Mouse (Mus musculus): ENCODE results near the gene Acvr2b. TPM values are rescaled to one million over a fixed set of nuclear protein-coding genes. Genes with fewer than 3 reads are reported as not detected.

The Acvr2b gene
- total RNA-seq, 2 experiments from 2014 or later, result 14.5 to 20.6 TPM

DNA sequence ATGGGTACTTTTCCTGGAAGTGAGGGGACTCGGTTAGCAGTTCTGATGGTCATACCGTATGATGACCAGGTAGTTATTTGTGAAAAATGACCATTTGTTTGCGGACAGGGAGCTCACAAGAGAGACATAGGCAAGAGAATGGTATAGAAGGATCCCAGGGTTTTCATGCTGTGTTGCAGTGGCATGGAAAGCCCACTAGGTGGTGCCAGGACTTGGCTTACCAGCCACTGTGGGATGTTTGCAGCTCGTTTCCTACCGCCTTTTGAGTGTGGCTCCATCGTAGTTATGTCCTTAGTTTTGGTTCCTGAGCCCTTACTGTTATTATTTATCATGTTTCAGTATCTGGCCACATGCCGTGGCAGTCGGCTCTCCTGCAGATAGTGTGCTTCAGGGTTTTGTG lies 58.5 kb downstream of the Acvr2b start:
- intact Hi-C loops (cut with DNase I), result loop anchor here (10.0 kb wide), 2 partner anchors 294 to 434 kb away; partner anchors contain the start of gene Wdr48
- Histone ChIP-seq H3K27ac (no peak overlapping the region), H3K4me3 (no peak overlapping the region)
- peak; percentile 64 for DNase-seq
- no peak; the same call in 1 of the 2 replicates for TF ChIP-seq CTCF (IDR thresholded peaks at IDR 0.05)

DNA sequence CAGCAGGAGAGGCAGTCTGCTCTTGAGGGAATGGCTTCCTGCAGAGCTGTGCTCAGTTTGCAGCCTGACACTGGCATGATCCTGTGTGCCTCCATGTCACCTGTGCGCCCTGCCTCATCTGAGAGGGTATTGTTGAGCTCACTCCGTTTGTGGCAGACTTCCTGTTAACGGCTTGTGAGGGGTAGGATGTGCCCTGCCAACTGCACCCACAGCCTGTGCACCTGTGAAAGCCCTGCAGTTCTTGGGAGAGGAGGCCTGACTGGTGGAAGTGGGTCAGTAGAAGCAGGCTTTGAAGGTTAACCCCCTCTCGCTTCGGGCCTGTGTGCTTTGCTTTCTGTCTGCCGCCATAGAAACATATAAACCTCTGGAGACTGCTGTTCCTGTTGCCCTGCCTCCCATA lies 63.1 kb downstream of the Acvr2b start:
- H3K27ac ChIP-seq, result no peak overlapping the region
- intact Hi-C loops (cut with DNase I), result loop anchor here (1.0 to 10.0 kb wide), 3 partner anchors 115 to 430 kb away; partner anchors contain the start of gene Wdr48
- no peak for DNase-seq
- TF ChIP-seq CTCF (IDR thresholded peaks at IDR 0.05), result no peak
- H3K4me3 ChIP-seq, result no peak overlapping the region

DNA sequence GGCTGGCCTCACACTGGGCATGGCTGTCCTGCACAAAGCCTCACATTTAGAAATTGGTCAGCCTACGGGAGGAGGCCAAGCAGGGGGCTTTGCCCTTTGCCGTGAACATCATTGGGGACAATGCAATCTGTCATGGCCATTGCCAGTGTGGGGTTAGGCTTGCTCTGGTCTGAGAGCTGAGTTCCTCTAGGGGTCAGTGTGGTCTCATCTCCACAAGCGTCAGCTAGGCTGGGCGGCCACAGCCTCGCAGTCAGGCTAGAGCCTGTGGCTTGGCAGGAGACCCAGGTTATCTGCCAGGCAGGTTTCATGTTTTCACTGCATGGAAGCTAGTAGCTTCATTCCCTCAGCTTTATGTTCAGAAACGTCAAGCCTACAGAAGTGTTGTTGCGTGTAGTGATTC lies 63.7 kb downstream of the Acvr2b start:
- H3K27ac ChIP-seq, result no peak overlapping the region
- peak; percentile 88 for DNase-seq
- H3K4me3 ChIP-seq, result no peak overlapping the region
- peak; percentile 75 for TF ChIP-seq CTCF (IDR thresholded peaks at IDR 0.05)
- intact Hi-C loops (cut with DNase I), result loop anchor here (1.0 to 10.0 kb wide), 3 partner anchors 115 to 429 kb away; partner anchors contain the start of gene Wdr48

DNA sequence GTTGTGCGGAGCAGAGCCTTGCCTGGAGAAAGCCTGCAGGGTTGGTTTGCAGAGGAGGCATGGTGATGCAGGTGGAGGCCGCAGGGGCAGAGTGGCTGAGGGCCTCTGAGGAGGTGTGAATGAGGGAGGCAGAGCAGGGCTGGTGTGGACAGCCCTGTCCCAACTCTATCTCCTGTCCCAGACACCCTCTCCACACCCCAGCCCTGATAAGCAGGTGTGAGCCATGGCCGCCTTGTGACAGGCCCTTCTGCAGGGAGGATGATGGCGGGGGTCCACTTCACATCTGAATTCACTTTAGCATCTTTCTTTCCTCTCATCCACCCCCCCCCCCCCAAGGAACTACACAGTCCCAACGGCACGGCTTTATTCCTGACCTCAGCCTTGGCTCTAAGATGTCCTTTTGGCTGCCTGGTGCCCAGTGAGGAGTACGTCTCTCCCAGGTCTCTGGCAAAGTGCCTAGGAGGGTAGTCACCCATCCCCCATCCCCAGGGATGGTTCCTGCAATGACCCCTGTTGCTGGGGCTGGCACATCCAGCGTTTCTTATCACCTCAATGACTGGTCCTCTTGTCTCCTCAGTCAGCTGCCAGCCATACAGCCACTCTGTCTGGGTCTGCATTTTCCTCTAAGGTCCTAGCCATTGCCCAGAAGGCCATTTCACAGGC lies 67.9 kb downstream of the Acvr2b start:
- H3K4me3 ChIP-seq, result no peak overlapping the region
- intact Hi-C loops (cut with DNase I), result loop anchor here (10.0 kb wide), 2 partner anchors 285 to 425 kb away; partner anchors contain the start of gene Wdr48
- no peak for DNase-seq
- TF ChIP-seq CTCF (IDR thresholded peaks at IDR 0.05), result no peak
- no peak overlapping the region for H3K27ac ChIP-seq

DNA sequence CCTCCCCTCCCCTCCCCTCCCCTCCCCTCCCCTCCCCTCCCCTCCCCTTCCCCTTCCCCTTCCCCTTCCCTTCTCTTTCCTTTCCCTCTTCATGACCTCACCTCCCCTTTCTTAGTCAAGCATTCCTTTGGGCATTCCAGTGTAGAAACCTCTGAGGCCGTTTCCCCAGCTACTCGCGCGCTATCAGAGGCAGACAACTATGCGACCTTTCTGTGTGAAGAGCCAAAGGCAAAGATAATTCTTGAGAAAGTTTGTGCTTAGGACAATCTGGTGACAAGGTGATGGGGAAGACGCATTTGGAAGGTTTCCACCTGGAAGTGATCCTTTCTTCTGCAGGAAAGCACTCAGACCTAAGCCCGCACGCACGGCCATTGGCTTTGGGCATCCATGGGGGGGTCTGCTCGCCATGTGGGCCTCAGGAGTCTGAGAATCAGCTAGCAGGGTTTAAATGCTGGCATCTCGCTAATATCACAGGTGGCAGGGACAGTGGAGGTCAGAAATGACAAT lies 70.5 kb downstream of the Acvr2b start:
- DNase-seq, result no peak
- intact Hi-C loops (cut with DNase I), result no loop called here
- Histone ChIP-seq H3K27ac (no peak overlapping the region), H3K4me3 (no peak overlapping the region)
- no peak for TF ChIP-seq CTCF (IDR thresholded peaks at IDR 0.05)

DNA sequence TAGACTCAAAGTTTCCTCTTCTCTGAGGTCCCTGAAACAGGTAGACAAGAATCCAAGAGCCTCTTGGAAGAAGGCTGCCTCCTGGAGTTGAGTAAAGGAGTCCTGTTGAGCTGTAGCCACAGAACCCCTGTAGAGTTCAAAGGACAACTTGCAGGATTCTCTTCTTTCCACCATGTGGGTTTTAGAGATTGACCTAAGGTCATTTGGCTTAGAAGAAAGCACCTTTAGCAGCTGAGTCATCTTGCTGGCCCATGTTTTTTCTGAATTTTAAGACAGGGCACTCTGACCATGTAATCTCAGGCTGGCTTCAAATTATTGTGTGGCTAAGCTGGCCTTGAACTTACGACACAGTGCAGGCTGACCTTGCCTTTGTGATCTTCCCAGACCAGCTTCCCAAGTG lies 71.1 kb downstream of the Acvr2b start:
- no peak for DNase-seq
- Histone ChIP-seq H3K4me3 (no peak overlapping the region), H3K27ac (no peak overlapping the region)
- intact Hi-C loops (cut with DNase I), result no loop called here
- no peak for TF ChIP-seq CTCF (IDR thresholded peaks at IDR 0.05)

DNA sequence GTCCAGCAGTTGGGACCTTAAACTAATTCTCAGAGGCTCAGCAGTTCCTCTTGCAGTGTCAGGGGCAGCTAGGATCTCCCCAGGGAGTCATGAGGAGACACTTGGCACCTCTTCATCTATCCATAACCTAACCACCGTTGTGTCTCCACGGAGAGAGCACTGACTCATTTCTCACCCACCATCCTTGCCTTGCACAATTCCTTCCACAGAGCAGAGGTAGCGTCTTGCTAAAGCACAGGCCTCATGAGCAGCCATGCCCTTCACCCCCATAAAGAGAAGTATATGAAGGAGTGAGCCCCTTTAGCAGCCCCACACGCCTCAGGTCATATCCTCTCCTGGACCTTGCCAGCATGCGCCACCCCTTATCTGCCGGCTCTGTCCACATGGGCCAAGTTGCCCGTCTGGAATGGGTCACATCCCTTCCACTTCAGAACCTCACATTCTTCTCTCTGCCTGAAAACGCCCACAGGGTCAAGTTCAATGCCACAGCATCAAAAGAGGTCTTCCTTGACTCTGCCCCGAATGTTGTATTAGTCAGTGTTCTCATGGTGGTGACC lies 71.8 kb downstream of the Acvr2b start:
- no peak overlapping the region for H3K27ac ChIP-seq
- intact Hi-C loops (cut with DNase I), result no loop called here
- DNase-seq, result no peak
- H3K4me3 ChIP-seq, result no peak overlapping the region
- no peak for TF ChIP-seq CTCF (IDR thresholded peaks at IDR 0.05)

DNA sequence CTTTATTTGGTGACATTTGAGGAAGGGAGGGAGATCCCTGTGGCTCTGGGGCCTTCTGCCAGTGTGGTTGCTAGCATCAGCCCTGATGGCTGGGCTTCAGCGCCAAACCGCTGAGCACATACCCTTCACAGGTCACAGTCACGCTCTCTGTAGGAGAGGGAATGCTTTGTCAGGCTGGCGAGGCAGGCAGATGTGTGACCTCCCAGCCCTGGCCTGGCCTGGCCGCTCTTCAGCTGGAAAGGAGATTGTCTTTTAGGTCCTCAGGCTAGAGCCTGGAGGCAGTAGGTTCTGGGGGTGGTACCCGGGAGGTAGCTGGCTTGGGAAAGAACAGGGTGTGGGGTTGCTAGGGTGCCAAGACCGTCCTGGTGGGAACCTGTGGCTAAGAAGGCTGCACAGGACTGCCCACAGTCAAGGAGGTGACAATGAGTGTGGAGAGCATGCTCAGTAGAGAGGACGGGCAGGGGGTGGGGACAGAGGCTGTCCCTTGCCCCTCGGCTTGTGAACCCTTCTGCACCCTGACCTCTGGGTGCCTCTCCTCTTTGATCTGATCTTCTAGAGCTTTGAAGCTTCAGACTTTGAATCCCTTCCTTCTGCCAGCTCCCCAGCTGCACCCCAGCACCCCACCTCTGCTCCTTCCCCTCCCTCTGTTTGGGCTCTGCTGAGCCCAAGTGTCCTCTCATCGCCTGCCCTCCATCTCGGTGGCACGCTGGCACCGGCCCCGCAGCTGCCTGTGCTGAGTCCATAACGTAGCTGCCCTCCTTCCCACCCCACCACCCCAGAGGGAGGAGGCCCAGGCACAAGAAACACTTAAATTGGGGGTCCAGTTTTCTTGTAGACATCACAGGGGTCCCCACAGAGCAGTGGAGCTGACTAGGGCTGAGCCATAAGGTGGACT lies 73.0 kb downstream of the Acvr2b start:
- intact Hi-C loops (cut with DNase I), result loop anchor here (5.0 kb wide), 1 partner anchor 87 kb away; no protein-coding TSS in a partner anchor
- no peak overlapping the region for H3K4me3 ChIP-seq
- no peak for DNase-seq
- H3K27ac ChIP-seq, result no peak overlapping the region
- TF ChIP-seq CTCF (IDR thresholded peaks at IDR 0.05), result no peak

DNA sequence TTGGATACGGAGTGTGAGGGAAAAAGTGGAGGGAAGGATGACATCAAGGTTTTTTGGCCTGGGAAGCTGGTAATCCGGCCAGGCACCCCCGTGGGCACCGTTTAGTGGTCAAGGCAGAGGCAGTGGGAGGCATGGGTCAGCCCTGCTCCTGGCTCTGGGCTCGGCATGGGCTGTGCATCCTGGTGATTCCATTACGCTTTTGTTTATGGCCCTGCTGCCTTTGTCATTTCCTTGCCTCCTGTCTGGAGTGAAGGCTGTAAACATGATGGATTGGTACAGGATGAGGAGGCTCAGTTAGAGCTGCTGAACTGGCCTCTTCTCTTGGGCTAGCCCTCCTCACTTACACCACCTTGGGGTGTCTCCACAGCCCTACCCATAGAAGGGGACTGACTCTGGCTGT lies 75.8 kb downstream of the Acvr2b start:
- 0 out of 2 replicates have a peak overlapping the region, but pooled peaks have one; percentile 24 for H3K27ac ChIP-seq
- intact Hi-C loops (cut with DNase I), result loop anchor here (5.0 kb wide), 1 partner anchor 85 kb away; no protein-coding TSS in a partner anchor
- no peak for TF ChIP-seq CTCF (IDR thresholded peaks at IDR 0.05)

DNA sequence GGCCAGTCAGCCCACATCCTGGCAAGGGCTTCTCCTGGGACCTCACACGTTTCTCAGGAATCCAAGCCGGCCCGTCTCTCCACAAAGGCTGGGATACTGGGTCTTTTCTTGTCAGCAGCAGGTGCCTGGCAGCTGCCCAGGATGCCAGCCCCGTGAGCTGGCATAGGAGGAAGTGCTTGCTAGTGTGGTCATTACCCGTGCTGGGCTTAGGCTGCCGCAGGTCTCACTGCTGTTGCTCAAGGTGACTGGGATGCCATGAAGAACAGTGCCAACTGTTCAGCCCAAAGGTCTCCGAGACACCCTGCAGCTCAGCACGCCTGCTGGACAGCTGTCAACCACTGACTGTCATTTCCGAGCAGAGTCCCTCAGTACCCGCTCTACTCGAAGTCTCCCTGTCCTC lies 76.4 kb downstream of the Acvr2b start:
- TF ChIP-seq CTCF (IDR thresholded peaks at IDR 0.05), result no peak
- Histone ChIP-seq H3K4me3 (no peak overlapping the region), H3K27ac (no peak overlapping the region)
- intact Hi-C loops (cut with DNase I), result loop anchor here (5.0 kb wide), 1 partner anchor 84 kb away; no protein-coding TSS in a partner anchor
- peak; percentile 43 for DNase-seq

More for the DNA sequence above, 75.8 kb downstream of the Acvr2b start:
- DNase-seq, result no peak
- no peak overlapping the region for H3K4me3 ChIP-seq

DNA sequence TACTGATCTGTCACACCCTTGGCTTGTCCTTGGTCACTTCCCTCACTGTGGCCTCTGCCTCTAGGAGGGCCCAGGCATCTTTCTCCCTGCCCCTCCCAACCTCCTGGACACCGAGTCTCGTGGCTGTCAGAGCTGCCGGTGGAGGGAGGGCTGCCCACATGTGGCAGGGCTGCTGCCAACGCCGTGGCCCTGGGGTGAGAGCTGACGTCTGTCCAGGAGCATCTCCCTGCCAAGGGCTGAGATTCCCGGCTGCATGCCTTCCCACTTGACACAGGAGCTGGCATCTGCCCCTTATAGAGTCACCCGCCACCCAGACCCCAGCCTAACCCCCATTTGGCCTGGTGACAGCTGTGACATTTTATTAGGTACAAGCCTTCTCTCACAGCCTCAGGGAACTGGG lies 77.4 kb downstream of the Acvr2b start:
- DNase-seq, result peak; percentile 90
- TF ChIP-seq CTCF (IDR thresholded peaks at IDR 0.05), result no peak
- Histone ChIP-seq H3K4me3 (no peak overlapping the region), H3K27ac (no peak overlapping the region; the same call in 1 of the 2 replicates)
- intact Hi-C loops (cut with DNase I), result loop anchor here (5.0 kb wide), 1 partner anchor 83 kb away; no protein-coding TSS in a partner anchor

DNA sequence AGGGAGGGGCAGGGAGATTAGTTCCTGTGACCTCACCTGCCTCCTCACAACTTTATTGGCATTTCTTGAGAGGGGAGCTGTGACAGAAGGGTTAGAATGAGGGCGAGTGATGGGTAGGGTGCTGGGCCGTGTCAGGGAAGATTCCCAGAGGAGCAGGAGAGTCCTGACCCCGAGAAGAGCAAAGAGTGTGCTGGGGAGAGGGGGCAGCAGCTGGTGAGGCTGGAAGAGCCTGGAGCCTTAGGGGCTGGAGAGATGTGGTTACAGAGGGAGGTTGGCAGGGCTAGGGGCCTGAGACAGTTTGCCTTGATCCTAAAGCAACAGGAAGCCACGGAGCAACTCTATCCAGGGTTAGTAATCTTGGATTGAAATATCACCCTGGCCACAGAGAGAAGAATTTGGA lies 79.7 kb downstream of the Acvr2b start:
- no peak overlapping the region for H3K27ac ChIP-seq
- no peak overlapping the region for H3K4me3 ChIP-seq
- intact Hi-C loops (cut with DNase I), result no loop called here
- DNase-seq, result no peak
- no peak for TF ChIP-seq CTCF (IDR thresholded peaks at IDR 0.05)
